Mouse (Mus musculus): ENCODE results near the gene Igll1. TPM values are rescaled to one million over a fixed set of nuclear protein-coding genes. Genes with fewer than 3 reads are reported as not detected.

Gene Igll1
- polyA plus RNA-seq, 1 experiment from 2014 or later, result 0.59 TPM

DNA sequence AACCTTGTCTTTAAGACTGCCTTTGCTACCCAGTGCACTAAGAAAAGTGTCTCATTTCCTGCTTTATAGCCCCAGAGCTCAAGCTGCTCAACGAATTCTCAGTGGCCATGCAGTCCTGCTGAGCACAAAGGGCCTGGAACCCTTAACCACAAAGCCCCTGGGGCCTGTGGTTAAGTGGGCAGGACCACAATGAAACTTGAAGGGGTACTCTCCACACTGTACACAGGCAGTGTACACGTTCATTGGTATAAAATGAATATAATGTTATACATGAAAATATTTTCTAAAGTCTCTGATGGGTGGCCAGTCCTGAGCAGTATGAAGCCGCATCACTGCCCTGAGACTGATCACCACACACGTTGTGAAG lies 32.2 kb upstream of the Igll1 start:
- no peak overlapping the region for H3K9ac ChIP-seq (replicated peaks; ENCODE audit: low read depth, low read length)
- ATAC-seq (ENCODE audit: insufficient number of reproducible peaks, insufficient read depth, low FRiP score, low read depth), result no peak
- H3K27me3 ChIP-seq (ENCODE audit: control insufficient read depth, insufficient read depth, low read length), result no peaks in the 10 kb centered on the region
- peak overlapping the region; percentile 5; the same call in 1 of the 2 replicates for H3K4me2 ChIP-seq (replicated peaks; ENCODE audit: low read depth, low read length)
- no peaks in the 10 kb centered on the region for H3K9me3 ChIP-seq (ENCODE audit: control insufficient read depth, low read depth, low read length)
- H3K4me3 ChIP-seq (ENCODE audit: low read depth, low read length), result no peak overlapping the region; the same call in 1 of the 2 replicates
- WGBS, result 27% methylated on average over 4 of the region's 4 CpGs
- H3K36me3 ChIP-seq (ENCODE audit: control insufficient read depth, insufficient read depth, low read length), result peaks cover 22% of the 10 kb centered on the region
- H3K27ac ChIP-seq (ENCODE audit: low read length), result no peak overlapping the region
- peaks cover 6% of the 10 kb centered on the region; the same call in 1 of the 2 replicates for H3K4me1 ChIP-seq (ENCODE audit: control insufficient read depth, insufficient read depth, low read length)

DNA sequence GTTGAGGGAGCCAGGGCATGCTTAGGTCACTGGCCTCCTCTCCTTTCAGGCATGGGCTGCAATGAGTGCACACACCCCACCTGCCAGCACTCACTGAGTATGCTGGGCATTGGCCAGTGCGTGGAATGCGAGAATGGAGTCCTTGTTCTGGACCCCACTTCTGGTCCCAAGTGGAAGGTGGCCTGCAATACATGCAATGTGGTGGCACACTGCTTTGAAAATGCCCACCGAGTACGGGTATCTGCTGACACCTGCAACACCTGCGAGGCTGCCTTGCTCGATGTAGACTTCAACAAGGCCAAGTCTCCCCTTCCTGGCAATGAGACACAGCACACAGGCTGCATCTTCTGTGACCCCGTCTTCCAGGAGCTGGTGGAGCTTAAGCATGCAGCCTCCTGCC lies 28.6 kb upstream of the Igll1 start:
- 88% methylated on average over 7 of the region's 7 CpGs for WGBS

DNA sequence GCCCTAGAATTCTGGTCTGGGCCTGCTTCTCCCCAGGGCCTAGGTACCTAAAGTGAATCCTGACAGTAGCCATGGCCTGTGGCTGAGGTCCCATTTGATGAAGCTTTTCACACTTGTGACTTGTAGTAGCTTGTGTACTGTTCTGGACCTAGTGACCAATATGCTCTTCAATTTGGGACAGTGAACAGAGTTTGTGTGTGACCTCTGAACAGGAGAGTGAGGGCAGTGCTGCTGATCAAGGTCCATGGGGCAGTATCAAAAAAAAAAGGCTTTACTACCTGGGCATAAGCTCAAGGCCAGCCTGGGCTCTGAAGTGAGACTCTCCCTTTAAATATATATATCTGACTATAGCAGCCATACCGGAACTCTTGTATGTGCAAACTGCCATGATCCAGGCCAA lies 24.6 kb upstream of the Igll1 start:
- Histone ChIP-seq H3K4me1 (ENCODE audit: control insufficient read depth, insufficient read depth, low read length) (no peaks in the 10 kb centered on the region), H3K4me2 (replicated peaks; ENCODE audit: low read depth, low read length) (no peak overlapping the region), H3K27ac (ENCODE audit: low read length) (no peak overlapping the region), H3K36me3 (ENCODE audit: control insufficient read depth, insufficient read depth, low read length) (peaks cover 87% of the 10 kb centered on the region), H3K9me3 (ENCODE audit: control insufficient read depth, low read depth, low read length) (no peaks in the 10 kb centered on the region), H3K27me3 (ENCODE audit: control insufficient read depth, insufficient read depth, low read length) (no peaks in the 10 kb centered on the region), H3K4me3 (ENCODE audit: low read depth, low read length) (no peak overlapping the region), H3K9ac (replicated peaks; ENCODE audit: low read depth, low read length) (no peak overlapping the region)
- WGBS, result 95% methylated on average over 1 of the region's 1 CpGs
- ATAC-seq (ENCODE audit: insufficient number of reproducible peaks, insufficient read depth, low FRiP score, low read depth), result no peak

More for the DNA sequence above, 28.6 kb upstream of the Igll1 start:
- H3K27me3 ChIP-seq (ENCODE audit: control insufficient read depth, insufficient read depth, low read length), result no peaks in the 10 kb centered on the region
- no peak overlapping the region for H3K4me3 ChIP-seq (ENCODE audit: low read depth, low read length)
- H3K36me3 ChIP-seq (ENCODE audit: control insufficient read depth, insufficient read depth, low read length), result peaks cover 55% of the 10 kb centered on the region
- H3K27ac ChIP-seq (ENCODE audit: low read length), result no peak overlapping the region
- H3K9me3 ChIP-seq (ENCODE audit: control insufficient read depth, low read depth, low read length), result no peaks in the 10 kb centered on the region
- no peak overlapping the region for H3K9ac ChIP-seq (replicated peaks; ENCODE audit: low read depth, low read length)
- ATAC-seq (ENCODE audit: insufficient number of reproducible peaks, insufficient read depth, low FRiP score, low read depth), result no peak
- no peak overlapping the region for H3K4me2 ChIP-seq (replicated peaks; ENCODE audit: low read depth, low read length)
- 0 out of 2 replicates have a peak, but pooled peaks cover 4% of the 10 kb centered on the region for H3K4me1 ChIP-seq (ENCODE audit: control insufficient read depth, insufficient read depth, low read length)

DNA sequence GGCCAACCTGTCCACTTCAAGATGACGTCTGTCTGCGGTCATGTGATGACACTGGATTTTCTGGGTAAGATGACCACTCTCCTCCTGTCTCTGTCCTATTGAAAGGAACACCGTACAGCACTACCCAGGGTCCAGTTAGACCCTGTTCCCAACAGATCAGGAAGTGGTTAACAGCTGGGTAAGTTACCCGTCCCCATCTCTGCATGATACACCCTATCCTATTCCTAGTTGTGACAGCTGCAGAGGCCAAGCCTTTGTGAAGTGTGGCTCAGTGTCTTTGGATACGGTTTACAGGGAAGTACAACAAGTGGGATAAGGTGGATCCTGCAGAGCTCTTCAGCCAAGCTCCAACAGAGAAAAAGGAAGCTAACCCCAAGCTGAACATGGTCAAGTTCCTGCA lies 15.2 kb upstream of the Igll1 start:
- no peak overlapping the region for H3K27ac ChIP-seq (ENCODE audit: low read length)
- no peak for ATAC-seq (ENCODE audit: insufficient number of reproducible peaks, insufficient read depth, low FRiP score, low read depth)
- H3K36me3 ChIP-seq (ENCODE audit: control insufficient read depth, insufficient read depth, low read length), result peaks cover 60% of the 10 kb centered on the region
- 91% methylated on average over 5 of the region's 5 CpGs for WGBS
- H3K27me3 ChIP-seq (ENCODE audit: control insufficient read depth, insufficient read depth, low read length), result no peaks in the 10 kb centered on the region
- no peak overlapping the region for H3K4me3 ChIP-seq (ENCODE audit: low read depth, low read length)
- H3K9me3 ChIP-seq (ENCODE audit: control insufficient read depth, low read depth, low read length), result 0 out of 2 replicates have a peak, but pooled peaks cover 7% of the 10 kb centered on the region
- H3K4me1 ChIP-seq (ENCODE audit: control insufficient read depth, insufficient read depth, low read length), result no peaks in the 10 kb centered on the region
- H3K4me2 ChIP-seq (replicated peaks; ENCODE audit: low read depth, low read length), result no peak overlapping the region
- H3K9ac ChIP-seq (replicated peaks; ENCODE audit: low read depth, low read length), result no peak overlapping the region

DNA sequence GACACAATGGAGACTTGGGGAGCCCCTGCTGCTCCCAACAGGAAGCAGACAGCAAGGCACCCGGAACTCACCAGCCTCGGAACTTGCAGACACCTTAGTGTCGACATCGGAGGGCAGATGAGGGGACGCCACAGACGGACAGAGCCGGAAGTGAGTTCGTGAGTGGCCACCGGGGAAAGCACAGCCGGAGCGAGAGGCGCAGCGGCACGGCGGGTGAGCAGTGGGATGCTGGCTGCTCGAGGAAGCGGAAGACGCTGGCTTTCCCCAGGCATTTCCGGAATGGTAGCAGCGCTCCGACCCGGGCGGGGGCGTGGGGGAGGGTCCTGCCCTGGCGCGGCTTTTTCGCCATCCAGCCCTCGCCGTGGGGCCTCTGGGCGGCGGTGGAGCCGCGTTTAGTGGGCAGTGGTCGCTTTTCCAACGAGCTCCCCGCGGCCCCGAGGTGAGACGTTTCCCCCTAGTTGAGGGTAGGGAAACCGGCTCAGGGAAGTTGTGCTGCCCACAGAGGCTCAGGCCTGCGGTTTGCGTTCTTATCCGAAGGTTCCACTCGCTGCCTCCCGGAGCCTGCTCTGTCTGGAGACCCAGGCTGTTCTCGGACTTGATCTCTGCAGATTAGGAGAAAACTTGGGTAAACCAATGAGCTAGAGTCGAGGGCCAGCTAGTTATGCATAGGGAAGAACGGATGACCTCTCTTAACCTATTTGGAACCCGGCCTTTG lies 7.0 kb upstream of the Igll1 start, which contains the start of the genes Top3b and Vpreb1:
Gene Top3b (plus strand): TSS at position 120 of the 715 bp plus-strand sequence.
Gene Vpreb1 (minus strand): TSS at position 227 of the 715 bp plus-strand sequence.
- peak within 1 kb of the TSS; percentile 97 for H3K27ac ChIP-seq (ENCODE audit: low read length)
- 0 out of 2 replicates have a peak, but pooled peaks cover 5% of the 10 kb centered on the region for H3K4me1 ChIP-seq (ENCODE audit: control insufficient read depth, insufficient read depth, low read length)
- no peaks in the 10 kb centered on the region for H3K27me3 ChIP-seq (ENCODE audit: control insufficient read depth, insufficient read depth, low read length)
- WGBS, result under 1% methylated on average over 49 of the region's 49 CpGs
- H3K9me3 ChIP-seq (ENCODE audit: control insufficient read depth, low read depth, low read length), result 0 out of 2 replicates have a peak, but pooled peaks cover under 1% of the 10 kb centered on the region
- H3K4me3 ChIP-seq (ENCODE audit: low read depth, low read length), result peak within 1 kb of the TSS; percentile 74
- peak within 1 kb of the TSS; percentile 76 for H3K4me2 ChIP-seq (replicated peaks; ENCODE audit: low read depth, low read length)
- ATAC-seq (ENCODE audit: insufficient number of reproducible peaks, insufficient read depth, low FRiP score, low read depth), result peak; percentile 97
- peak within 1 kb of the TSS; percentile 88 for H3K9ac ChIP-seq (replicated peaks; ENCODE audit: low read depth, low read length)
- peaks cover 1% of the 10 kb centered on the region; the same call in 1 of the 2 replicates for H3K36me3 ChIP-seq (ENCODE audit: control insufficient read depth, insufficient read depth, low read length)

DNA sequence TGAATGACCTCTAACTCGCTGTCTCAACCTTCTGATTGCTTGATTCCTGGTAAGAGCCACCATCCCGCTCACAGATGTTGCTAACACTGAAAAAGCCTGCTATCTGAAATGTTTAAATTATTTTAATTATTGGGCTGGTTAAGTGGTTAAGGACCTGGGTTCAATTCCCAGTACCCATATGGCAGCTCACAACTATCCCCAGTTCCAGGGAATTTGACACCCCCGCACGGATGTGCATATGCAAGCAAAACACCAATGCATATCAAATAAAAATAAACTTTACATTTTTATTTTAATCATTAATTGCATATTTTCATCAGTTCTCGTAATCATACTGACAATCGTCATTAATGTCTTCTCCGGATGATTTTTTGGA lies 6.4 kb upstream of the Igll1 start:
- WGBS, result 32% methylated on average over 7 of the region's 7 CpGs
- ATAC-seq (ENCODE audit: insufficient number of reproducible peaks, insufficient read depth, low FRiP score, low read depth), result no peak
- Histone ChIP-seq H3K9ac (replicated peaks; ENCODE audit: low read depth, low read length) (0 out of 2 replicates have a peak overlapping the region, but pooled peaks have one; percentile 88), H3K9me3 (ENCODE audit: control insufficient read depth, low read depth, low read length) (no peaks in the 10 kb centered on the region), H3K27ac (ENCODE audit: low read length) (peak overlapping the region; percentile 97), H3K27me3 (ENCODE audit: control insufficient read depth, insufficient read depth, low read length) (no peaks in the 10 kb centered on the region), H3K4me3 (ENCODE audit: low read depth, low read length) (peak overlapping the region; percentile 74), H3K4me2 (replicated peaks; ENCODE audit: low read depth, low read length) (peak overlapping the region; percentile 76), H3K36me3 (ENCODE audit: control insufficient read depth, insufficient read depth, low read length) (no peaks in the 10 kb centered on the region), H3K4me1 (ENCODE audit: control insufficient read depth, insufficient read depth, low read length) (0 out of 2 replicates have a peak, but pooled peaks cover 5% of the 10 kb centered on the region)

DNA sequence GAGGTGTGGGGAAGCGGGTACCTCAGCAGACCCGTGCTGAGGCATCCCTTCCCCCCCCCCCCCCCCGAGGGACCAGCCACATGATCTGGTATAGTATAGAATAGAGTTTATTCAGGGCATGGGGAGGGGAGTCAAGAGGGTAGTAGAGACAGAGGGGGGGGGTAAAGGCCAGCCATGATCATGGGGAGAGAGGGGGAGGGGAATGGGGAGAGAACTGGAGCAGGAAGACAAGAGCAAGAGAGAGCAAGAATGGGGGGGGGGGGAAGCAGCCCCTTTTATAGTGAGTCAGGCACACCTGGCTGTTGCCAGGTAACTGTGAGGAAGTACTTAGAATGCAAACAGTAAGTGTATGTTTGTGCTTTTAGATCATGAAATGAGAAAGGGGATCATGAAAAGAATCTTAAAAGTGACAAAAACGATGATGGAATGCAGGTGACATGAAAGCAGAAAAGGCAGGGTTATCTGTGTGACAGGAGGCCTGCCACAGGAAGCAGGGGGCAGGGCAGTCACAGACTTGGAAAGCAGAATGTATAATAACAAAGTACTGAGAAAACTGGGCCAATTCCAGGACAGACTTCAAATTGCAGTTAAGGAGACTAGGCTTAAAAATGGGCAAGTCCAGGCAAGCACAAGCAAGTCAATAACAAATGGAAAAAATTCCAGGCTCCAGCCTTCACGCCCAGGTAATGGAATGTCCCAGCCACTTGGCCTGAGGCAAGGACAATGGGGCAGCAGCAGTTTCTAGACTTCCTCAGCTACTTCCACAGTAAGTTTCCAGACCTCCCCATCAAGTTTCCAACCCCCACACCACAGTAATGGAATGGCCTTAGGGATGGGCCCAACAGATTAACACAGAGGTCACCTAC lies 2.1 kb upstream of the Igll1 start:
- peak overlapping the region; percentile 41; the same call in 1 of the 2 replicates for H3K27ac ChIP-seq (ENCODE audit: low read length)
- ATAC-seq (ENCODE audit: insufficient number of reproducible peaks, insufficient read depth, low FRiP score, low read depth), result no peak

DNA sequence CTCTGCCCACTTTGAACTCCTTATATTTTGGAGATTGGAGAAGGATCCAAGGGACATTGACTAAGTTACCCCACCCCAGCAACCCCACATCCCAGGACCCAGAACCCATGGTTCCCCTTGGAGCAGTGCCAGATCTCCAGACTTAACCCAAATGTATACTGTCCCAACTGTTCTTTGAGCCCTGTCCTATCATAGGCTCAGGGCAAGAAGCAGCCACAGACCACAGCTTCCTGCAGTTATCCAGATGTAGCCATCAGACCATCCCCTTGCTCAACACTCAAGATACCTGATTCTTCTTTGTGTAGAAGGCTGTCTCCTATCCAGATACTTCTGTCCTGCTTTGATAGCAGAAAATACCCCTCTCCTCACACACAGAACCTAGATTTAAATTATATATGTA lies 1.4 kb upstream of the Igll1 start:
- H3K27ac ChIP-seq (ENCODE audit: low read length), result no peak overlapping the region

More for the DNA sequence above, 2.1 kb upstream of the Igll1 start:
- no peak overlapping the region for H3K4me3 ChIP-seq (ENCODE audit: low read depth, low read length)
- H3K4me1 ChIP-seq (ENCODE audit: control insufficient read depth, insufficient read depth, low read length), result 0 out of 2 replicates have a peak, but pooled peaks cover 5% of the 10 kb centered on the region
- no peak overlapping the region for H3K9ac ChIP-seq (replicated peaks; ENCODE audit: low read depth, low read length)
- no peaks in the 10 kb centered on the region for H3K36me3 ChIP-seq (ENCODE audit: control insufficient read depth, insufficient read depth, low read length)
- H3K9me3 ChIP-seq (ENCODE audit: control insufficient read depth, low read depth, low read length), result no peaks in the 10 kb centered on the region
- 38% methylated on average over 4 of the region's 5 CpGs for WGBS
- H3K4me2 ChIP-seq (replicated peaks; ENCODE audit: low read depth, low read length), result no peak overlapping the region
- no peaks in the 10 kb centered on the region for H3K27me3 ChIP-seq (ENCODE audit: control insufficient read depth, insufficient read depth, low read length)

More for the DNA sequence above, 1.4 kb upstream of the Igll1 start:
- no peak for ATAC-seq (ENCODE audit: insufficient number of reproducible peaks, insufficient read depth, low FRiP score, low read depth)
- Histone ChIP-seq H3K9me3 (ENCODE audit: control insufficient read depth, low read depth, low read length) (no peaks in the 10 kb centered on the region), H3K4me1 (ENCODE audit: control insufficient read depth, insufficient read depth, low read length) (0 out of 2 replicates have a peak, but pooled peaks cover 5% of the 10 kb centered on the region), H3K9ac (replicated peaks; ENCODE audit: low read depth, low read length) (no peak overlapping the region), H3K4me2 (replicated peaks; ENCODE audit: low read depth, low read length) (no peak overlapping the region), H3K36me3 (ENCODE audit: control insufficient read depth, insufficient read depth, low read length) (no peaks in the 10 kb centered on the region), H3K4me3 (ENCODE audit: low read depth, low read length) (no peak overlapping the region), H3K27me3 (ENCODE audit: control insufficient read depth, insufficient read depth, low read length) (no peaks in the 10 kb centered on the region)

All from stomach, embryonic 14.5 days (tissue).